Mouse (Mus musculus) left cerebral cortex, adult 18-20 months (tissue): ENCODE results near the gene Anxa5. TPM values are rescaled to one million over a fixed set of nuclear protein-coding genes. Genes with fewer than 3 reads are reported as not detected.

Experiments used
- DNase-seq, 2 experiments: peaks; one replicate each; pipeline ENCODE4 v3.0.0; 2021 to 2022; ENCODE audit warnings: low spot score in 2 of 2, mixed read lengths in 1 of 2
- total RNA-seq, 2 experiments: library from RNA; stranded (reverse); gene quantifications; 2 replicates each; pipeline ENCODE4 v1.2.3; 2021

Gene Anxa5
- total RNA-seq, 2 experiments from 2014 or later, result 71.6 to 82.2 TPM

GRCm38 (mm10) chr3:36489590-36489910, 13.9 kb upstream of the Anxa5 start:
- no peak for DNase-seq

- no peak for DNase-seq
These were observed 13.3 kb upstream of the Anxa5 start for GRCm38 (mm10) chr3:36488899-36489589.

GRCm38 (mm10) chr3:36488367-36488766, 12.7 kb upstream of the Anxa5 start:
- DNase-seq, result no peak

- DNase-seq, result no peak
These were observed 11.2 kb upstream of the Anxa5 start for GRCm38 (mm10) chr3:36486881-36487280.

- DNase-seq, result no peak
These were observed 10.5 kb upstream of the Anxa5 start for GRCm38 (mm10) chr3:36486176-36486575.

GRCm38 (mm10) chr3:36484292-36484691, 8.6 kb upstream of the Anxa5 start:
- no peak for DNase-seq

GRCm38 (mm10) chr3:36482940-36483339, 7.2 kb upstream of the Anxa5 start:
- no peak for DNase-seq

- DNase-seq, result peak; percentile 19 to 25
These were observed 6.1 kb upstream of the Anxa5 start for GRCm38 (mm10) chr3:36481776-36482193.

GRCm38 (mm10) chr3:36480486-36480885, 4.8 kb upstream of the Anxa5 start:
- no peak for DNase-seq

GRCm38 (mm10) chr3:36478776-36479175, 3.1 kb upstream of the Anxa5 start:
- peak; percentile 44 to 57 for DNase-seq

GRCm38 (mm10) chr3:36476261-36477155, 814 bp upstream of the Anxa5 start:
- DNase-seq, result no peak

GRCm38 (mm10) chr3:36474938-36475483, 683 bp downstream of the Anxa5 start:
- peak; percentile 37 to 57 for DNase-seq

- DNase-seq, result no peak
These were observed 1.3 kb downstream of the Anxa5 start for GRCm38 (mm10) chr3:36474421-36474820.

- DNase-seq, result no peak
These were observed 2.5 kb downstream of the Anxa5 start for GRCm38 (mm10) chr3:36473222-36473621.

GRCm38 (mm10) chr3:36471856-36472255, 3.8 kb downstream of the Anxa5 start:
- DNase-seq, result no peak

- no peak for DNase-seq
These were observed 6.8 kb downstream of the Anxa5 start for GRCm38 (mm10) chr3:36468871-36469270.

GRCm38 (mm10) chr3:36467632-36468031, 8.1 kb downstream of the Anxa5 start:
- DNase-seq, result peak; percentile 27 to 31

- no peak for DNase-seq
These were observed 10.2 kb downstream of the Anxa5 start for GRCm38 (mm10) chr3:36465538-36465937.

GRCm38 (mm10) chr3:36462348-36462747, 13.3 kb downstream of the Anxa5 start:
- DNase-seq, result no peak

GRCm38 (mm10) chr3:36461819-36462218, 13.9 kb downstream of the Anxa5 start:
- DNase-seq, result no peak

- DNase-seq, result no peak
These were observed 15.0 kb downstream of the Anxa5 start for GRCm38 (mm10) chr3:36460717-36461116.

- peak; percentile 55 to 56 for DNase-seq
These were observed 20.1 kb downstream of the Anxa5 start for GRCm38 (mm10) chr3:36455566-36455965.
